12 mouse cellular contexts compared by ENCODE assay signal in the genomic region with DNA sequence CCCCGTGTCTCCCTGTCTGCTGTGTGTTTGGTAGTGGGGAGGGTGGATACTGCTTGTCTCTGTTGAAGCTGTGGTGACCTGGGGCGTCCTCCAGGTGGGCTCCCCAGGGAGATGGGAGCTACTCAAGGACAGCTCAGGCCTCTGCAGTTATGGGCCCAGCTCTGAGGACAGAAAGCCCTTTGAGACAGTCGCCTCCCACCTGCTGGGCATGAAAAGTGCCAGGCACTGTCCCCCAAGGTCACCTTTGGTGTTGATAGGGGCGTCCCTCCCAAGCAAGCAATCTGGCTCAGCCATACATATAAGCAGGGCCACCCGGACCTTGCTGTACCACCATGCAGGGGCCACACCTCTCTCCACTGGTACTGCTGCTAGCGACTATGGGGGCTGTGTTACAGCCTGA. TPM values are rescaled to one million over a fixed set of nuclear protein-coding genes. Genes with fewer than 3 reads are reported as not detected.
DNase-seq lines count a peak whose midpoint lies in the region; ATAC-seq and TF ChIP-seq lines count a peak whose summit lies in the region.
"Had no signal": no experiment of that assay in that cellular context is flagged by ENCODE, and none has a peak within 500 bp of the region (broad histone marks: within the 10 kb centered on the region; RNA-seq: fewer than 3 reads in every experiment).

TSS of gene Amh (plus strand) at position 328 of the 400 bp plus-strand sequence.

- no peaks in the 10 kb centered on the region for H3K9me3 ChIP-seq in heart, embryonic 15.5 days (replicated peaks)
- no peaks in the 10 kb centered on the region for H3K9me3 ChIP-seq in neural tube, embryonic 12.5 days

- no peak for ATAC-seq in heart, embryonic 15.5 days (replicated peaks; ENCODE audit: insufficient number of reproducible peaks, insufficient read depth, low FRiP score, low read depth)
- no peak for ATAC-seq in neural tube, embryonic 12.5 days (ENCODE audit: low FRiP score, low read depth)
- no peak for ATAC-seq in frontal cortex, adult (ENCODE audit: low TSS enrichment)

- no peak for TF ChIP-seq CTCF in cerebellum, adult 2 months (IDR thresholded peaks at IDR 0.05; ENCODE audit: borderline replicate concordance, insufficient read depth, low read depth, low read length)
- TF ChIP-seq CTCF in testis, adult 2 months (IDR thresholded peaks at IDR 0.05; ENCODE audit: control insufficient read depth, insufficient read depth, insufficient replicate concordance, low read depth, low read length), result no peak

- WGBS in cerebellum, adult 2 months, result 66% methylated on average over 6 of the region's 6 CpGs
- 51% methylated on average over 6 of the region's 6 CpGs for WGBS in heart, embryonic 15.5 days
- WGBS in neural tube, embryonic 12.5 days, result 65% methylated on average over 6 of the region's 6 CpGs

- H3K4me1 ChIP-seq in cerebellum, adult 2 months (ENCODE audit: control insufficient read depth, insufficient read depth, low read length), result peaks cover 20% of the 10 kb centered on the region
- peaks cover 62% of the 10 kb centered on the region for H3K4me1 ChIP-seq in heart, embryonic 15.5 days (replicated peaks)
- H3K4me1 ChIP-seq in neural tube, embryonic 12.5 days, result peaks cover 46% of the 10 kb centered on the region
- H3K4me1 ChIP-seq in testis, adult 2 months (ENCODE audit: control insufficient read depth, insufficient read depth, low read length), result peaks cover 38% of the 10 kb centered on the region

- no peaks in the 10 kb centered on the region for H3K27me3 ChIP-seq in cerebellum, adult 2 months (ENCODE audit: control insufficient read depth, insufficient read depth, low read length)
- peaks cover 5% of the 10 kb centered on the region; the same call in 1 of the 2 replicates for H3K27me3 ChIP-seq in heart, embryonic 15.5 days
- peaks cover 31% of the 10 kb centered on the region for H3K27me3 ChIP-seq in neural tube, embryonic 12.5 days (replicated peaks)
- no peaks in the 10 kb centered on the region for H3K27me3 ChIP-seq in testis, adult 2 months (ENCODE audit: control insufficient read depth, insufficient read depth, low read length)

- no peak within 1 kb of the TSS for H3K4me2 ChIP-seq in heart, embryonic 15.5 days
- H3K4me2 ChIP-seq in neural tube, embryonic 12.5 days (replicated peaks), result peak within 1 kb of the TSS; percentile 99; the same call in 1 of the 2 replicates

- H3K36me3 ChIP-seq in heart, embryonic 15.5 days, result peaks cover 36% of the 10 kb centered on the region
- peaks cover 50% of the 10 kb centered on the region for H3K36me3 ChIP-seq in neural tube, embryonic 12.5 days
- no peaks in the 10 kb centered on the region; the same call in 1 of the 2 replicates for H3K36me3 ChIP-seq in testis, adult 2 months (ENCODE audit: control insufficient read depth, insufficient read depth, low read length)

- no peak for TF ChIP-seq POLR2A in cerebellum, adult 2 months (IDR thresholded peaks at IDR 0.05; ENCODE audit: borderline replicate concordance, insufficient read depth, low read length)
- no peak for TF ChIP-seq POLR2A in testis, adult 2 months (IDR thresholded peaks at IDR 0.05; ENCODE audit: control insufficient read depth, low read depth, low read length)

- peak within 1 kb of the TSS; percentile 11; the same call in 1 of the 2 replicates for H3K9ac ChIP-seq in heart, embryonic 15.5 days
- H3K9ac ChIP-seq in neural tube, embryonic 12.5 days, result no peak within 1 kb of the TSS

- peak within 1 kb of the TSS; percentile 76; the same call in 1 of the 2 replicates for H3K27ac ChIP-seq in cerebellum, adult 2 months (ENCODE audit: insufficient read depth, low read length)
- H3K27ac ChIP-seq in heart, embryonic 15.5 days, result peak within 1 kb of the TSS; percentile 22; the same call in 1 of the 2 replicates
- no peak within 1 kb of the TSS for H3K27ac ChIP-seq in neural tube, embryonic 12.5 days
- peak within 1 kb of the TSS; percentile 7; the same call in 1 of the 2 replicates for H3K27ac ChIP-seq in testis, adult 2 months (ENCODE audit: control insufficient read depth, insufficient read depth, low read depth, low read length)

- no peak for DNase-seq in cerebellum, adult 2 months
- no peak for DNase-seq in cerebellum, postnatal 14 days
- no peak for DNase-seq in heart, adult 9 months (ENCODE audit: low spot score in 2 of 2)
- no peak for DNase-seq in neural tube, embryonic 10.5 days (ENCODE audit: extremely low spot score, low spot score)
- DNase-seq: kidney, adult 8-10 months; layer of hippocampus, adult 9-11 months had no signal

- no peak within 1 kb of the TSS for H3K4me3 ChIP-seq in cerebellum, adult 2 months (replicated peaks; ENCODE audit: insufficient read depth, low read depth, low read length)
- no peak within 1 kb of the TSS for H3K4me3 ChIP-seq in heart, embryonic 15.5 days
- H3K4me3 ChIP-seq in neural tube, embryonic 12.5 days, result no peak within 1 kb of the TSS
- H3K4me3 ChIP-seq in testis, adult 2 months (ENCODE audit: control insufficient read depth, low read depth, low read length), result no peak within 1 kb of the TSS

RNA-seq across cellular contexts. Expression of gene Amh, which starts in this region (rescaled TPM):
- polyA plus RNA-seq in cerebellum, adult 2 months (2012; rRNA removed), result 3.0 and 4.3 TPM in 2 replicates
- polyA plus RNA-seq in heart, embryonic 15.5 days (2015; fragmentation: Nextera tagmentation; extraction: Ambion mirVana), result 0.16 and 0.19 TPM in 2 replicates
- polyA plus RNA-seq in neural tube, embryonic 12.5 days (2016; fragmentation: Nextera tagmentation; extraction: Ambion mirVana), result not detected in 2 replicates
- 2.5 and 3.2 TPM in 2 replicates for polyA plus RNA-seq in testis, adult 2 months (2012; rRNA removed)
- polyA plus RNA-seq: limb, embryonic 11.5 days; stomach, embryonic 14.5 days had no signal
